Mouse (Mus musculus) MEL (cell line): ENCODE measurements around the gene Mettl7b. TPM values are rescaled to one million over a fixed set of nuclear protein-coding genes. Genes with fewer than 3 reads are reported as not detected.

ENCODE experiments used
- DNase-seq: peaks from one replicate; pipeline ENCODE4 v3.0.0; 2011; ENCODE audit warnings: low read depth, low spot score
- H3K27ac ChIP-seq: 2 replicates; pipeline ENCODE4 v1.5.1; 2012; ENCODE audit warnings: low read depth, mild to moderate bottlenecking, control low read depth, low read length, moderate library complexity; ENCODE audit not compliant: control insufficient read depth
- H3K27me3 ChIP-seq, 2 experiments: fragments of 150-350 bp in 1 of 2; sonication (generic) in 1 of 2; 2 replicates each; pipeline ENCODE4 v1.6.1; 2012; ENCODE audit warnings: low read length in 2 of 2, mild to moderate bottlenecking in 2 of 2, improper control_type of control experiment in 1 of 2, moderate library complexity in 1 of 2; ENCODE audit not compliant: insufficient read depth in 2 of 2, control insufficient read depth in 1 of 2
- H3K36me3 ChIP-seq, 2 experiments: 2 replicates each; pipeline ENCODE4 v1.6.1; 2012 to 2014; ENCODE audit warnings: low read length in 2 of 2, improper control_type of control experiment in 1 of 2, inconsistent platforms in 1 of 2, mild to moderate bottlenecking in 1 of 2; ENCODE audit not compliant: insufficient read depth in 2 of 2, control insufficient read depth in 1 of 2
- H3K4me1 ChIP-seq, 2 experiments: fragments of 150-350 bp in 1 of 2; sonication (generic) in 1 of 2; 2 replicates each; pipeline ENCODE4 v1.6.1; 2012; ENCODE audit warnings: low read length in 2 of 2, improper control_type of control experiment in 1 of 2, mild to moderate bottlenecking in 1 of 2; ENCODE audit not compliant: insufficient read depth in 2 of 2, control insufficient read depth in 1 of 2
- H3K4me3 ChIP-seq, 2 experiments: fragments of 150-350 bp in 1 of 2; sonication (generic) in 1 of 2; 2 replicates each; pipeline ENCODE4 v1.5.1; 2012; ENCODE audit warnings: low read depth in 2 of 2, low read length in 2 of 2, mild to moderate bottlenecking in 2 of 2, moderate library complexity in 2 of 2, control low read depth in 1 of 2, improper control_type of control experiment in 1 of 2; ENCODE audit not compliant: control insufficient read depth in 1 of 2, insufficient read depth in 1 of 2
- H3K79me2 ChIP-seq: 2 replicates; pipeline ENCODE4 v1.6.1; 2012; ENCODE audit warnings: mild to moderate bottlenecking, low read length, moderate library complexity; ENCODE audit not compliant: control insufficient read depth, poor library complexity, insufficient read depth
- H3K9ac ChIP-seq: 2 replicates; pipeline ENCODE4 v1.6.1; 2012; ENCODE audit warnings: low read depth, mild to moderate bottlenecking, control low read depth, low read length, moderate library complexity; ENCODE audit not compliant: control insufficient read depth, poor library complexity, severe bottlenecking
- H3K9me3 ChIP-seq: fragments of 150-350 bp; sonication (generic); replicated peaks from 2 replicates; pipeline ENCODE4 v1.6.1; 2012; ENCODE audit warnings: mild to moderate bottlenecking, low read length, improper control_type of control experiment, moderate library complexity; ENCODE audit not compliant: insufficient read depth
- CHD2 ChIP-seq: IDR thresholded peaks from 2 replicates; pipeline ENCODE4 v1.6.1; 2011; ENCODE audit warnings: low read length, improper control_type of control experiment
- CTCF ChIP-seq, 3 experiments: IDR thresholded peaks in 2 of 3; conservative IDR thresholded peaks in 1 of 3; 2 replicates each; pipeline ENCODE4 v1.5.1; 2011 to 2012; ENCODE audit warnings: low read length in 3 of 3, low read depth in 2 of 3, mild to moderate bottlenecking in 2 of 3, improper control_type of control experiment in 1 of 3, inconsistent platforms in 1 of 3, mixed read lengths in 1 of 3, moderate library complexity in 1 of 3; ENCODE audit not compliant: control insufficient read depth in 1 of 3, insufficient read depth in 1 of 3, poor library complexity in 1 of 3, severe bottlenecking in 1 of 3
- ELF1 ChIP-seq: IDR thresholded peaks from 2 replicates; pipeline ENCODE4 v1.6.1; 2014; ENCODE audit warnings: low read depth, mild to moderate bottlenecking, inconsistent platforms, low read length, improper control_type of control experiment, moderate library complexity
- HCFC1 ChIP-seq: IDR thresholded peaks from 2 replicates; pipeline ENCODE4 v1.6.1; 2012; ENCODE audit warnings: low read depth, mild to moderate bottlenecking, inconsistent platforms, low read length, improper control_type of control experiment, moderate library complexity
- MAFK ChIP-seq: IDR thresholded peaks from 2 replicates; pipeline ENCODE4 v1.6.1; 2011; ENCODE audit warnings: low read depth, mild to moderate bottlenecking, low read length, improper control_type of control experiment, borderline replicate concordance
- MAX ChIP-seq: IDR thresholded peaks from 2 replicates; pipeline ENCODE4 v1.6.1; 2011; ENCODE audit warnings: low read length, improper control_type of control experiment
- MYB ChIP-seq: IDR thresholded peaks from 2 replicates; pipeline ENCODE4 v1.6.1; 2011; ENCODE audit warnings: mild to moderate bottlenecking, low read depth, low read length, improper control_type of control experiment
- MYC ChIP-seq: IDR thresholded peaks from 2 replicates; pipeline ENCODE4 v1.6.1; 2011; ENCODE audit warnings: low read depth, mild to moderate bottlenecking, low read length, improper control_type of control experiment, moderate library complexity
- NRF1 ChIP-seq: IDR thresholded peaks from 2 replicates; pipeline ENCODE4 v1.6.1; 2014; ENCODE audit warnings: low read depth, mild to moderate bottlenecking, inconsistent platforms, low read length, improper control_type of control experiment, moderate library complexity; ENCODE audit not compliant: poor library complexity, insufficient read depth, severe bottlenecking
- POLR2A ChIP-seq, 2 experiments: IDR thresholded peaks; 2 replicates each; pipeline ENCODE4 v1.6.1; 2011 to 2012; ENCODE audit warnings: low read length in 2 of 2, mild to moderate bottlenecking in 2 of 2, control low read depth in 1 of 2, improper control_type of control experiment in 1 of 2, low read depth in 1 of 2, moderate library complexity in 1 of 2; ENCODE audit not compliant: control insufficient read depth in 1 of 2, insufficient read depth in 1 of 2, poor library complexity in 1 of 2
- TAL1 ChIP-seq: IDR thresholded peaks from 2 replicates; pipeline ENCODE4 v1.6.1; 2012; ENCODE audit warnings: mild to moderate bottlenecking, inconsistent platforms, low read length, moderate library complexity, mixed read lengths
- TCF12 ChIP-seq: IDR thresholded peaks from 2 replicates; pipeline ENCODE4 v1.6.1; 2014; ENCODE audit warnings: low read depth, mild to moderate bottlenecking, inconsistent platforms, low read length, improper control_type of control experiment, moderate library complexity
- UBTF ChIP-seq: IDR thresholded peaks from 2 replicates; pipeline ENCODE4 v1.6.1; 2012; ENCODE audit warnings: low read depth, mild to moderate bottlenecking, inconsistent platforms, low read length, improper control_type of control experiment, moderate library complexity, borderline replicate concordance; ENCODE audit not compliant: insufficient read depth
- USF2 ChIP-seq, 2 experiments: IDR thresholded peaks; 2 replicates each; pipeline ENCODE4 v1.6.1; 2011 to 2012; ENCODE audit warnings: improper control_type of control experiment in 2 of 2, low read length in 2 of 2, borderline replicate concordance in 1 of 2, inconsistent platforms in 1 of 2, low read depth in 1 of 2, mild to moderate bottlenecking in 1 of 2; ENCODE audit not compliant: insufficient read depth in 1 of 2
- ZKSCAN1 ChIP-seq: IDR thresholded peaks from 2 replicates; pipeline ENCODE4 v1.6.1; 2012; ENCODE audit warnings: low read depth, mild to moderate bottlenecking, inconsistent platforms, low read length, improper control_type of control experiment, moderate library complexity
- ZMIZ1 ChIP-seq: IDR thresholded peaks from 2 replicates; pipeline ENCODE4 v1.6.1; 2012; ENCODE audit warnings: low read depth, mild to moderate bottlenecking, inconsistent platforms, low read length, improper control_type of control experiment, moderate library complexity
- ZNF384 ChIP-seq: IDR thresholded peaks from 2 replicates; pipeline ENCODE4 v1.6.1; 2012; ENCODE audit warnings: low read depth, mild to moderate bottlenecking, inconsistent platforms, low read length, improper control_type of control experiment
- polyA plus RNA-seq, 2 experiments: library from polyadenylated mRNA; stranded (reverse) in 1 of 2; unstranded in 1 of 2; fragments of >175 nt in 1 of 2; fragments of >200 nt in 1 of 2; gene quantifications; 2 replicates each; pipeline versions ENCODE4 v1.2.1 to v1.2.4; 2012; ENCODE audit warnings: low replicate concordance in 2 of 2, low read depth in 1 of 2; ENCODE audit not compliant: insufficient read length in 2 of 2, insufficient read depth in 1 of 2, missing spikeins in 1 of 2
- total RNA-seq: library from RNA; depleted of rRNA; stranded (reverse); fragments of 300-350 nt; gene quantifications from 2 replicates; pipeline ENCODE4 v1.2.3, GENCODE M21; 2012

Gene Mettl7b
- total and polyA plus RNA-seq, 3 experiments, result not detected

DNA sequence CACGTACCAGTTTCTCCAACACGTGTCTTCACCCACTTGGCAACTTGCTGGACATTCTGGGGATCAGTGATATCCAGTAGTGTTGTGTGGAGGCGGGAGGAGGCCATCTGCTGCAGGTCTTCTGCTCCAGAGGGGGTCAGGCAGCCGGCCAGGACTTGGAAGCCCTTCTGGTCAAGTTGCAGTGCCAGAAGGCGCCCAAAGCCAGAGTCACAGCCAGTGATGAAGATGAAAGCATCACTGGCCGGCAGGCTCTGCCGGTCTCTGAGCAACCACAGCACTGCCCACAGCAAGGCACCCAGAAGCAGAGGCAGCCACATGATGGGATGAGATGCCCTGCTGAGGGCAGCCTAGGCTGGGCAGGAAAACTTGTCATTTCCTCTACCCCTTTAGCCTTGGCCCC, 42.5 kb downstream of the Mettl7b start:
- no peak for TF ChIP-seq POLR2A (IDR thresholded peaks at IDR 0.05; ENCODE audit: control insufficient read depth in 1 of 2, insufficient read depth in 1 of 2, low read depth in 1 of 2, low read length in 2 of 2, poor library complexity in 1 of 2)
- TF ChIP-seq USF2 (IDR thresholded peaks at IDR 0.05; ENCODE audit: borderline replicate concordance in 1 of 2, insufficient read depth in 1 of 2, low read depth in 1 of 2, low read length in 2 of 2), result no peak
- TF ChIP-seq CHD2, result no peak
- no peak for TF ChIP-seq HCFC1
- no peak for TF ChIP-seq ELF1
- TF ChIP-seq MAFK, result no peak
- TF ChIP-seq MAX, result no peak
- TF ChIP-seq NRF1, result no peak
- no peak for TF ChIP-seq TAL1
- no peak for TF ChIP-seq UBTF
- TF ChIP-seq MYB, result no peak
- no peak for TF ChIP-seq MYC
- TF ChIP-seq ZMIZ1, result no peak
- Histone ChIP-seq H3K79me2 (peaks cover 3% of the 10 kb centered on the region; the same call in 1 of the 2 replicates), H3K9me3 (no peaks in the 10 kb centered on the region), H3K4me3 (no peak overlapping the region), H3K27me3 (no peaks in the 10 kb centered on the region), H3K9ac (no peak overlapping the region), H3K4me1 (peaks cover 0 to 10% of the 10 kb centered on the region in 2 experiments; a peak in 2 of 4 replicates), H3K27ac (no peak overlapping the region), H3K36me3 (peaks cover 0 to 2% of the 10 kb centered on the region in 2 experiments; a peak in 1 of 4 replicates)
- no peak for DNase-seq

DNA sequence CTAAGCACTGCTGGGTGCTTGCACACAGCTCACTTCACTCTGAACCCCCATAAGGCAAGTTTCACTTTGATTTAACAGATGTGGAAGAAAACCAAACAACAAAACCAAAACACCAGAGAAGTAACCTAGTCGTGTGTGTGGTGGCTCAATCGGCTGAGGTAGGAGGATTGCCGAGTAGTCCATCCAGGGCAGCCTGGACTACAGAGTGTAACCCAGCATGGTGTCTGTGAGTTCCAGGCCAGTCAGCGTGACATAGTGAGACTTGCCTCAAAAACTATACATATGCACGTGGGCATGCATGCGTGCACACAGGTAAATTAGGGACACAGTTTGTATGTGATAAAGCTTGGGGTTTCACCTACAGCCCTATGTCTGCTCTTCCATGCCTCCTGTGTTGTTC, 43.4 kb downstream of the Mettl7b start:
- peaks cover 0 to 2% of the 10 kb centered on the region in 2 experiments; a peak in 1 of 4 replicates for H3K36me3 ChIP-seq
- no peaks in the 10 kb centered on the region for H3K79me2 ChIP-seq
- peaks cover 0 to under 1% of the 10 kb centered on the region in 2 experiments; a peak in 1 of 4 replicates for H3K27me3 ChIP-seq
- no peak overlapping the region for H3K27ac ChIP-seq
- H3K4me3 ChIP-seq, result no peak overlapping the region
- TF ChIP-seq CTCF (IDR thresholded peaks at IDR 0.05 in 2 of 3, conservative IDR thresholded peaks at IDR 0.05 in 1 of 3; ENCODE audit: control insufficient read depth in 1 of 3, insufficient read depth in 1 of 3, low read depth in 2 of 3, low read length in 3 of 3, poor library complexity in 1 of 3, severe bottlenecking in 1 of 3) (no peak), ZKSCAN1 (no peak), MYC (no peak), USF2 (IDR thresholded peaks at IDR 0.05; ENCODE audit: borderline replicate concordance in 1 of 2, insufficient read depth in 1 of 2, low read depth in 1 of 2, low read length in 2 of 2) (no peak), TCF12 (no peak), ZNF384 (no peak), POLR2A (IDR thresholded peaks at IDR 0.05; ENCODE audit: control insufficient read depth in 1 of 2, insufficient read depth in 1 of 2, low read depth in 1 of 2, low read length in 2 of 2, poor library complexity in 1 of 2) (no peak)
- H3K9ac ChIP-seq, result no peak overlapping the region
- peaks cover 0 to 6% of the 10 kb centered on the region in 2 experiments; a peak in 2 of 4 replicates for H3K4me1 ChIP-seq
- no peak for DNase-seq
- H3K9me3 ChIP-seq, result no peaks in the 10 kb centered on the region
